Mouse (Mus musculus) MEL (cell line): ENCODE results near the gene Timm10b. TPM values are rescaled to one million over a fixed set of nuclear protein-coding genes. Genes with fewer than 3 reads are reported as not detected.

Experiments used
- DNase-seq: peaks from one replicate; pipeline ENCODE4 v3.0.0; 2011; ENCODE audit warnings: low read depth, low spot score
- H3K27ac ChIP-seq: 2 replicates; pipeline ENCODE4 v1.5.1; 2012; ENCODE audit warnings: low read depth, mild to moderate bottlenecking, control low read depth, low read length, moderate library complexity; ENCODE audit not compliant: control insufficient read depth
- H3K27me3 ChIP-seq, 2 experiments: fragments of 150-350 bp in 1 of 2; sonication (generic) in 1 of 2; 2 replicates each; pipeline ENCODE4 v1.6.1; 2012; ENCODE audit warnings: low read length in 2 of 2, mild to moderate bottlenecking in 2 of 2, improper control_type of control experiment in 1 of 2, moderate library complexity in 1 of 2; ENCODE audit not compliant: insufficient read depth in 2 of 2, control insufficient read depth in 1 of 2
- H3K36me3 ChIP-seq, 2 experiments: 2 replicates each; pipeline ENCODE4 v1.6.1; 2012 to 2014; ENCODE audit warnings: low read length in 2 of 2, improper control_type of control experiment in 1 of 2, inconsistent platforms in 1 of 2, mild to moderate bottlenecking in 1 of 2; ENCODE audit not compliant: insufficient read depth in 2 of 2, control insufficient read depth in 1 of 2
- H3K4me1 ChIP-seq, 2 experiments: fragments of 150-350 bp in 1 of 2; sonication (generic) in 1 of 2; 2 replicates each; pipeline ENCODE4 v1.6.1; 2012; ENCODE audit warnings: low read length in 2 of 2, improper control_type of control experiment in 1 of 2, mild to moderate bottlenecking in 1 of 2; ENCODE audit not compliant: insufficient read depth in 2 of 2, control insufficient read depth in 1 of 2
- H3K4me3 ChIP-seq, 2 experiments: fragments of 150-350 bp in 1 of 2; sonication (generic) in 1 of 2; 2 replicates each; pipeline ENCODE4 v1.5.1; 2012; ENCODE audit warnings: low read depth in 2 of 2, low read length in 2 of 2, mild to moderate bottlenecking in 2 of 2, moderate library complexity in 2 of 2, control low read depth in 1 of 2, improper control_type of control experiment in 1 of 2; ENCODE audit not compliant: control insufficient read depth in 1 of 2, insufficient read depth in 1 of 2
- H3K79me2 ChIP-seq: 2 replicates; pipeline ENCODE4 v1.6.1; 2012; ENCODE audit warnings: mild to moderate bottlenecking, low read length, moderate library complexity; ENCODE audit not compliant: control insufficient read depth, poor library complexity, insufficient read depth
- H3K9ac ChIP-seq: 2 replicates; pipeline ENCODE4 v1.6.1; 2012; ENCODE audit warnings: low read depth, mild to moderate bottlenecking, control low read depth, low read length, moderate library complexity; ENCODE audit not compliant: control insufficient read depth, poor library complexity, severe bottlenecking
- H3K9me3 ChIP-seq: fragments of 150-350 bp; sonication (generic); replicated peaks from 2 replicates; pipeline ENCODE4 v1.6.1; 2012; ENCODE audit warnings: mild to moderate bottlenecking, low read length, improper control_type of control experiment, moderate library complexity; ENCODE audit not compliant: insufficient read depth
- BHLHE40 ChIP-seq: IDR thresholded peaks from 2 replicates; pipeline ENCODE4 v1.6.1; 2012; ENCODE audit warnings: low read depth, mild to moderate bottlenecking, inconsistent platforms, low read length, improper control_type of control experiment, borderline replicate concordance
- CHD1 ChIP-seq: IDR thresholded peaks from 2 replicates; pipeline ENCODE4 v1.6.1; 2012; ENCODE audit warnings: low read depth, mild to moderate bottlenecking, inconsistent platforms, low read length, improper control_type of control experiment
- ELF1 ChIP-seq: IDR thresholded peaks from 2 replicates; pipeline ENCODE4 v1.6.1; 2014; ENCODE audit warnings: low read depth, mild to moderate bottlenecking, inconsistent platforms, low read length, improper control_type of control experiment, moderate library complexity
- EP300 ChIP-seq, 2 experiments: IDR thresholded peaks; 2 replicates each; pipeline ENCODE4 v1.6.1; 2011; ENCODE audit warnings: improper control_type of control experiment in 2 of 2, low read length in 2 of 2, low read depth in 1 of 2, mild to moderate bottlenecking in 1 of 2
- ETS1 ChIP-seq: IDR thresholded peaks from 2 replicates; pipeline ENCODE4 v1.6.1; 2012; ENCODE audit warnings: low read depth, mild to moderate bottlenecking, inconsistent platforms, low read length, improper control_type of control experiment, moderate library complexity
- HCFC1 ChIP-seq: IDR thresholded peaks from 2 replicates; pipeline ENCODE4 v1.6.1; 2012; ENCODE audit warnings: low read depth, mild to moderate bottlenecking, inconsistent platforms, low read length, improper control_type of control experiment, moderate library complexity
- MAX ChIP-seq: IDR thresholded peaks from 2 replicates; pipeline ENCODE4 v1.6.1; 2011; ENCODE audit warnings: low read length, improper control_type of control experiment
- MAZ ChIP-seq: IDR thresholded peaks from 2 replicates; pipeline ENCODE4 v1.6.1; 2012; ENCODE audit warnings: low read depth, mild to moderate bottlenecking, inconsistent platforms, low read length, improper control_type of control experiment
- MEF2A ChIP-seq: IDR thresholded peaks from 2 replicates; pipeline ENCODE4 v1.6.1; 2014; ENCODE audit warnings: low read depth, mild to moderate bottlenecking, inconsistent platforms, low read length, improper control_type of control experiment; ENCODE audit not compliant: poor library complexity, insufficient replicate concordance, severe bottlenecking; ENCODE audit errors: extremely low read depth
- MXI1 ChIP-seq: IDR thresholded peaks from 2 replicates; pipeline ENCODE4 v1.6.1; 2011; ENCODE audit warnings: mild to moderate bottlenecking, low read depth, low read length, improper control_type of control experiment
- MYB ChIP-seq: IDR thresholded peaks from 2 replicates; pipeline ENCODE4 v1.6.1; 2011; ENCODE audit warnings: mild to moderate bottlenecking, low read depth, low read length, improper control_type of control experiment
- NELFE ChIP-seq: IDR thresholded peaks from 2 replicates; pipeline ENCODE4 v1.6.1; 2011; ENCODE audit warnings: low read depth, low read length, improper control_type of control experiment
- NRF1 ChIP-seq: IDR thresholded peaks from 2 replicates; pipeline ENCODE4 v1.6.1; 2014; ENCODE audit warnings: low read depth, mild to moderate bottlenecking, inconsistent platforms, low read length, improper control_type of control experiment, moderate library complexity; ENCODE audit not compliant: poor library complexity, insufficient read depth, severe bottlenecking
- POLR2A ChIP-seq, 2 experiments: IDR thresholded peaks; 2 replicates each; pipeline ENCODE4 v1.6.1; 2011 to 2012; ENCODE audit warnings: low read length in 2 of 2, mild to moderate bottlenecking in 2 of 2, control low read depth in 1 of 2, improper control_type of control experiment in 1 of 2, low read depth in 1 of 2, moderate library complexity in 1 of 2; ENCODE audit not compliant: control insufficient read depth in 1 of 2, insufficient read depth in 1 of 2, poor library complexity in 1 of 2
- RCOR1 ChIP-seq: IDR thresholded peaks from 2 replicates; pipeline ENCODE4 v1.6.1; 2012; ENCODE audit warnings: low read depth, mild to moderate bottlenecking, inconsistent platforms, low read length, improper control_type of control experiment
- TAL1 ChIP-seq: IDR thresholded peaks from 2 replicates; pipeline ENCODE4 v1.6.1; 2012; ENCODE audit warnings: mild to moderate bottlenecking, inconsistent platforms, low read length, moderate library complexity, mixed read lengths
- TCF12 ChIP-seq: IDR thresholded peaks from 2 replicates; pipeline ENCODE4 v1.6.1; 2014; ENCODE audit warnings: low read depth, mild to moderate bottlenecking, inconsistent platforms, low read length, improper control_type of control experiment, moderate library complexity
- USF1 ChIP-seq: IDR thresholded peaks from 2 replicates; pipeline ENCODE4 v1.6.1; 2014; ENCODE audit warnings: low read depth, mild to moderate bottlenecking, inconsistent platforms, low read length, improper control_type of control experiment, moderate library complexity
- ZMIZ1 ChIP-seq: IDR thresholded peaks from 2 replicates; pipeline ENCODE4 v1.6.1; 2012; ENCODE audit warnings: low read depth, mild to moderate bottlenecking, inconsistent platforms, low read length, improper control_type of control experiment, moderate library complexity
- polyA plus RNA-seq, 2 experiments: library from polyadenylated mRNA; stranded (reverse) in 1 of 2; unstranded in 1 of 2; fragments of >175 nt in 1 of 2; fragments of >200 nt in 1 of 2; gene quantifications; 2 replicates each; pipeline versions ENCODE4 v1.2.1 to v1.2.4; 2012; ENCODE audit warnings: low replicate concordance in 2 of 2, low read depth in 1 of 2; ENCODE audit not compliant: insufficient read length in 2 of 2, insufficient read depth in 1 of 2, missing spikeins in 1 of 2
- total RNA-seq: library from RNA; depleted of rRNA; stranded (reverse); fragments of 300-350 nt; gene quantifications from 2 replicates; pipeline ENCODE4 v1.2.3, GENCODE M21; 2012

The Timm10b gene
- total and polyA plus RNA-seq, 3 experiments: 103 to 135 TPM; not detected in 1

GRCm38 (mm10) chr7:105633127-105633800 is 6.6 kb upstream of the Timm10b start, which contains the start of gene Trim3:
Trim3 (minus strand) TSS chr7:105633571.
- peak within 1 kb of the TSS; percentile 86 to 99 for H3K4me3 ChIP-seq
- H3K27me3 ChIP-seq: no peaks in the 10 kb centered on the region
- H3K9ac ChIP-seq: peak within 1 kb of the TSS; percentile 91
- peaks cover 0 to 8% of the 10 kb centered on the region in 2 experiments; a peak in 2 of 4 replicates for H3K36me3 ChIP-seq
- H3K9me3 ChIP-seq: no peaks in the 10 kb centered on the region
- TF ChIP-seq MXI1: 0 out of 2 replicates have a peak, but pooled peaks have one; percentile 21
- no peak for TF ChIP-seq MYB
- 0 out of 2 replicates have a peak, but pooled peaks have one; percentile 6 for TF ChIP-seq TCF12
- peak; percentile 28; the same call in 1 of the 2 replicates for TF ChIP-seq ZMIZ1
- TF ChIP-seq RCOR1: no peak
- 0 out of 2 replicates have a peak, but pooled peaks have one; percentile 16 for TF ChIP-seq ETS1
- TF ChIP-seq TAL1: no peak
- no peak for TF ChIP-seq CHD1
- peak; percentile 58 to 65; a peak in 3 of 4 replicates for TF ChIP-seq POLR2A (IDR thresholded peaks at IDR 0.05; ENCODE audit: control insufficient read depth in 1 of 2, insufficient read depth in 1 of 2, low read depth in 1 of 2, low read length in 2 of 2, poor library complexity in 1 of 2)
- peak; percentile 41; the same call in 1 of the 2 replicates for TF ChIP-seq NRF1
- peak; percentile 51 for TF ChIP-seq USF1
- TF ChIP-seq BHLHE40: peak; percentile 86
- no peak for TF ChIP-seq MEF2A
- H3K79me2 ChIP-seq: peaks cover 2% of the 10 kb centered on the region; the same call in 1 of the 2 replicates
- DNase-seq: peak; percentile 89
- H3K4me1 ChIP-seq: peaks cover 3 to 11% of the 10 kb centered on the region in 2 experiments
- H3K27ac ChIP-seq: peak within 1 kb of the TSS; percentile 60

GRCm38 (mm10) chr7:105633801-105634135 is 6.1 kb upstream of the Timm10b start:
- Histone ChIP-seq H3K4me1 (peaks cover 3 to 11% of the 10 kb centered on the region in 2 experiments), H3K9me3 (no peaks in the 10 kb centered on the region), H3K4me3 (peak overlapping the region; percentile 86 to 96), H3K79me2 (peaks cover 4% of the 10 kb centered on the region; the same call in 1 of the 2 replicates), H3K9ac (peak overlapping the region; percentile 83), H3K36me3 (peaks cover 0 to 8% of the 10 kb centered on the region in 2 experiments; a peak in 2 of 4 replicates), H3K27me3 (no peaks in the 10 kb centered on the region), H3K27ac (peak overlapping the region; percentile 43)
- peak in 1 of 2 experiments; percentile 29; a peak in 1 of 4 replicates for TF ChIP-seq EP300 (IDR thresholded peaks at IDR 0.05; ENCODE audit: low read depth in 1 of 2, low read length in 2 of 2)
- 0 out of 2 replicates have a peak, but pooled peaks have one; percentile 35 for TF ChIP-seq NELFE
- TF ChIP-seq NRF1: no peak
- no peak for TF ChIP-seq HCFC1
- no peak for TF ChIP-seq MAZ
- peak; percentile 45; the same call in 1 of the 2 replicates for TF ChIP-seq MAX
- no peak for TF ChIP-seq ELF1
- DNase-seq: peak; percentile 68
